Mouse (Mus musculus): ENCODE results near the gene Mettl6. TPM values are rescaled to one million over a fixed set of nuclear protein-coding genes. Genes with fewer than 3 reads are reported as not detected.
A peak's percentile ranks its signal among the peaks of the same experiment; 100 is the strongest.

Gene Mettl6
- total and polyA plus RNA-seq, 3 experiments = 4.2 to 9.9 (median 9.5) TPM

DNA sequence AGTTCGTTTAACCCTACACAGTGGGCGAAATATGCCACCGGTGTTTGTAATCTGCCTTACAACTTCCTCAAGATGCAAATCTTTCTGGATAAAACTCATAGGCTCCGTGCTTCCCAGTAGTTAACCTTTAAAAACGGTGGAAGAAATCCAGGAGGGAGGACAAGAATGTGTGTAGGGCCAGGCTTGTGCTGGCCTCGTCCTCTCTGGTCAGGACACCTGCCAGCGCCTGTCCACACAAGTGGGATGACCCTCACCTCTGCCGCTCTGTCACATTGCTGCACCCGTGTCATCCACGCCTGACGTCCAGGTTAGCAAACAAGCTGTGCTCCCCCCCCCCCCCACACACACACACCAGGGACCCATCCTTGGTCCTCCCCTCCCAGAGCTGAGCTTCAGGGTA is 55.6 kb downstream of the Mettl6 start:
- DNase-seq = no peak
- Histone ChIP-seq H3K79me2 (replicated peaks; ENCODE audit: control insufficient read depth, insufficient read depth, low read length) (no peaks in the 10 kb centered on the region), H3K27ac (no peak overlapping the region), H3K36me3 (ENCODE audit: control insufficient read depth, insufficient read depth, low read length) (no peaks in the 10 kb centered on the region), H3K27me3 (ENCODE audit: control insufficient read depth, insufficient read depth, low read length) (no peaks in the 10 kb centered on the region), H3K4me1 (ENCODE audit: control insufficient read depth, insufficient read depth, low read length) (peaks cover 5% of the 10 kb centered on the region), H3K9ac (ENCODE audit: low read depth, low read length) (no peak overlapping the region), H3K4me3 (no peak overlapping the region)
- TF ChIP-seq CTCF (IDR thresholded peaks at IDR 0.05) (no peak), EP300 (IDR thresholded peaks at IDR 0.05; ENCODE audit: insufficient read depth, low read depth, low read length) (no peak), POLR2A (IDR thresholded peaks at IDR 0.05; ENCODE audit: insufficient read depth, low read depth, low read length) (no peak)
- intact Hi-C loops (cut with DNase I) = loop anchor here (5.0 kb wide), 1 partner anchor 37 kb away; no protein-coding TSS in a partner anchor
- WGBS = 79% methylated on average over 11 of the region's 11 CpGs

DNA sequence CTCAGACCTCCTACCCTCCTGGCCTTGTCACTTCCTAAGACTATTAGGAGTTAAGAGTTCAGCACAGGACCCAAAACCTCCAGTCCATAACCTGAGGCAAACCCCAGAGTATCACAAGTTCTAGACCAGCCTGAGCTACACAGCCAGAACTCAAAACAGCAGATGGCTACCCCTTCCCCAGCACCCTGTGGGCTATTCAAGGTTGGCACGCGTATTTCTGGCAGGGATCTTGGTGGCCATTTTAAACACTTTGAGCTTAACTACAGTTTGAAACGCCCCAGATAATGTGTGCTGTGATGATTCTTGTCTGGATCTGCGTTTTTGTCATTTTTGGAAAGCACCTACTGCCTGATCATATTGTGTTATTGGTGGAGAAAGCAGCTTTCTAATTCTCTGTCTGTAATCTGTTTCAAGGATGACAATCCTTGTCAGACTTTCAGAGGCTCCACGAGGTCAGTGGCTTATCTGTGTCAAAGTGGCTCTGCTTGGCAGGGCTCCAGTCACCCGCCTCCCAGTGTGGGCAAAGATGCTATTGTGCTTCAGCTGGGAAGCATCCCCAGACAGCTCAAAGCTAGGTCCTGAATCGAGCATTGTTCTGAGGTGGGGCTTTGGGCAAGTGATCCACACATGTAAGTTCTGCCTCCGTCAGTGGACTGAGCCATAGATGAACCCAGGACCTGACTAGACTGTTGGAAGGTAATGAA is 56.9 kb downstream of the Mettl6 start:
- no peaks in the 10 kb centered on the region for H3K27me3 ChIP-seq (ENCODE audit: control insufficient read depth, insufficient read depth, low read length)
- WGBS = 68% methylated on average over 8 of the region's 8 CpGs
- intact Hi-C loops (cut with DNase I) = loop anchor here (2.0 to 5.0 kb wide), 2 partner anchors 25 to 36 kb away; no protein-coding TSS in a partner anchor
- no peak overlapping the region for H3K27ac ChIP-seq
- H3K9ac ChIP-seq (ENCODE audit: low read depth, low read length) = no peak overlapping the region
- peaks cover 10% of the 10 kb centered on the region for H3K4me1 ChIP-seq (ENCODE audit: control insufficient read depth, insufficient read depth, low read length)
- peaks cover 9% of the 10 kb centered on the region for H3K36me3 ChIP-seq (ENCODE audit: control insufficient read depth, insufficient read depth, low read length)
- no peak overlapping the region for H3K4me3 ChIP-seq
- TF ChIP-seq EP300 (IDR thresholded peaks at IDR 0.05; ENCODE audit: insufficient read depth, low read depth, low read length) = no peak
- no peaks in the 10 kb centered on the region for H3K79me2 ChIP-seq (replicated peaks; ENCODE audit: control insufficient read depth, insufficient read depth, low read length)
- no peak for DNase-seq

DNA sequence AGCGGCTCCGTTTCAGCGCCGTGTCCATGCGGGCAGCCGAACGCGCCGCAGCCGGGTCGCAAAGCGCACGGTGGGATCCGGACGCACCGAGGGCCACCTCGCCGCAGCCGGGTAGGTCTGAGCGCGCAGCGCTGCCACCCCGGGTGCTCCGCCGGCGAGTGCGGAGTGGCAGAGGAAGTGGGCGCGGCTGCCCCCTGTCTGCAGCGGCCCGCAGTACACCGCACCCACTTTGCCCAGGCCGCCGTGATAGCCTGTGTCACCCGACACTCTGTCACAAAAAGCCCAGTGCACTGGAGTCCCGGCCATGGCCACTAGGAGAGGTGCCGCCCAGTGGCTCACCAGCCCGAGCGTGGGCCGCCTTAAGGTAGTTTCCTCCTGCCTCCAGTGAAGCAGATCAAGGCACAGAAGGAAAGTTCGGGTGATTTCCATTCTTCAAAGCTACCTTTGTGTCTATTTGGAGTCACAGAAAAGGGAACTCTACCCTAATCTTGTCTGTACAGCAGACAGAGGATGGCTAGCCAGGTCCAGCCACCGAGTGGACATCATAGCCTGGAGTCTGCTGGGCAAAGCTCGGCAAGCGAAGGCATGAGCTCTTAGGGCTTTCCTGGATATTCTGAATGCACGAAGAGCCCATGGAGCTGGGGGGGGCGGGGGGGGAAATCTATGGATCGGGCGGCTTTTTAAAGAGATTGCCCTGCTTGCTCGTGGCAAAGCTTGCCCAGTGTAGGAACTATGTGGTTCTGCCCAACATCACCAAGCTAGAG is 58.7 kb downstream of the Mettl6 start, which contains the start of gene Sh3bp5:
Gene Sh3bp5 (minus strand): TSS at position 149 of the 764 bp plus-strand sequence.
- 8% methylated on average over 49 of the region's 49 CpGs for WGBS
- H3K4me1 ChIP-seq (ENCODE audit: control insufficient read depth, insufficient read depth, low read length) = peaks cover 16% of the 10 kb centered on the region
- intact Hi-C loops (cut with DNase I) = loop anchor here (1.0 to 5.0 kb wide), 3 partner anchors 27 to 50 kb away; no protein-coding TSS in a partner anchor
- no peaks in the 10 kb centered on the region for H3K79me2 ChIP-seq (replicated peaks; ENCODE audit: control insufficient read depth, insufficient read depth, low read length)
- peaks cover 13% of the 10 kb centered on the region for H3K36me3 ChIP-seq (ENCODE audit: control insufficient read depth, insufficient read depth, low read length)
- DNase-seq = peak; percentile 97 to 98
- H3K9ac ChIP-seq (ENCODE audit: low read depth, low read length) = peak within 1 kb of the TSS; percentile 97
- TF ChIP-seq POLR2A (IDR thresholded peaks at IDR 0.05; ENCODE audit: insufficient read depth, low read depth, low read length) (peak; percentile 61), CTCF (IDR thresholded peaks at IDR 0.05) (peak; percentile 100; the same call in 1 of the 2 replicates), EP300 (IDR thresholded peaks at IDR 0.05; ENCODE audit: insufficient read depth, low read depth, low read length) (peak; percentile 68; the same call in 1 of the 2 replicates)
- H3K4me3 ChIP-seq = peak within 1 kb of the TSS; percentile 84
- H3K27me3 ChIP-seq (ENCODE audit: control insufficient read depth, insufficient read depth, low read length) = no peaks in the 10 kb centered on the region
- peak within 1 kb of the TSS; percentile 84 for H3K27ac ChIP-seq

DNA sequence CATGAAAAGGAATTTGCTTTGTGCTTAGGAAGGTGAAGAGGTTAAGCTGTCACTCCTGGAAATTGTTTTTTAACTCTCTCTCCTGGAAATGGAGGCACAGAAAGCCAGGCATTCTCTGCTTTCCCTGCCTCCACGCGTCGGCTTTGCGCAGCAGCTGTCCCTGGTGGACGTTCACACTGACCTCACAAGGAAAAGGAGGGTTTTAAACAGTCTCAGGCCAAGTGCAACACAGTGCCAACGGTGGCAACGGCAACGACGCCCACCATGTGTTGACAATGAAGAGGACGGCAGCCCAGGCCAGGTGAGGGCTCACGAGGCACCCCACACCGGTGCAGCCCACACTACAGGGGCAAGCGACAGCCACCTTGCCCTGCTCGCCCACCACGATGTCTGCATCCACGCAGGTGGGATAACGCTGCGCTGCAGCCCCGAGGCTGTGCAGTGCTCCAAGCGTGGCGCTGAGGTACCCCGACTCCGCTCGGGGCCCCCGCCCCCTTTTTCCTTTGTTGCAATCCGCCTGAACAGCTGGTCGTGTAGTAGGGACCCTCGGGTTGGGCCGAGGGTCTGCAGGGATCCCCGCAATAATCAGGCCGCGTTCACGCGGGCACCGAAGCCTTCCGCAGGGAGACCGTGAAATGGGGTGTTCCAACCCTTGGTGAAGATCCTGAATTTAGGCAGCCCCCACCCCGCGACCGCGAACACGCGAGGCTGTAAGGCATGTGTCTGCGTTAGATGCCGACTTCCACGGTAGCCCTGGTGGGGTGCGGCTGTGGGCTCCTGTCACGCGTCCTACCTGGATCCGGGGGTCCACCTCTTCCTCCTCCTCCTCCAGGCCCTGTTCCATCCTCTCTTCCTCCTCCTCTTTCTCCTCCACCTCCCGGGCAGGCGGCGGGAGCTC is 59.6 kb downstream of the Mettl6 start:
- H3K4me1 ChIP-seq (ENCODE audit: control insufficient read depth, insufficient read depth, low read length) = peaks cover 18% of the 10 kb centered on the region
- H3K36me3 ChIP-seq (ENCODE audit: control insufficient read depth, insufficient read depth, low read length) = peaks cover 13% of the 10 kb centered on the region
- H3K4me3 ChIP-seq = peak overlapping the region; percentile 84
- intact Hi-C loops (cut with DNase I) = loop anchor here (5.0 kb wide), 1 partner anchor 33 kb away; no protein-coding TSS in a partner anchor
- H3K27me3 ChIP-seq (ENCODE audit: control insufficient read depth, insufficient read depth, low read length) = no peaks in the 10 kb centered on the region
- DNase-seq = no peak
- peak overlapping the region; percentile 84 for H3K27ac ChIP-seq
- H3K9ac ChIP-seq (ENCODE audit: low read depth, low read length) = peak overlapping the region; percentile 97
- 1% methylated on average over 53 of the region's 53 CpGs for WGBS
- 0 out of 2 replicates have a peak, but pooled peaks cover 2% of the 10 kb centered on the region for H3K79me2 ChIP-seq (replicated peaks; ENCODE audit: control insufficient read depth, insufficient read depth, low read length)
- TF ChIP-seq CTCF (IDR thresholded peaks at IDR 0.05) (peak; percentile 41), POLR2A (IDR thresholded peaks at IDR 0.05; ENCODE audit: insufficient read depth, low read depth, low read length) (no peak)

DNA sequence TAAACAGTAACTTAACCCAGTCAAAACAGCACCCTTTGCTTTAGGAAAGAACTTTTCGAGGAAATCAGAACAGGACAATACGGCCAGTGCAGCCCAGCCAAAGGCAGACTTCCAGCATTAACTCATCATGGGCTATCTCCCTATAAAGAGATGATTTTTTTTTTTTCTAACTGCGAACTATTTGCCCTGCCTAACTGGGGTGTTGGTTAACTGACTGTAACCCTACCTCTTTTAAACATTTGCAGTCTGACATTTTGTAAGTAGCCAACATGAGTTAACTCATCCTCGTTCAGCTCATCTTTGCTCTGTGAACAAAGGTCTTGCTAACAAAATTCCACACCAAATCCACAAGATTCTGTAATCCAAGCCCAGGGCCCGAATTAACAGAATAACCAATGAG is 60.4 kb downstream of the Mettl6 start:
- DNase-seq = no peak
- Histone ChIP-seq H3K9ac (ENCODE audit: low read depth, low read length) (no peak overlapping the region), H3K27me3 (ENCODE audit: control insufficient read depth, insufficient read depth, low read length) (no peaks in the 10 kb centered on the region), H3K4me3 (peak overlapping the region; percentile 84), H3K4me1 (ENCODE audit: control insufficient read depth, insufficient read depth, low read length) (peaks cover 18% of the 10 kb centered on the region), H3K27ac (peak overlapping the region; percentile 84), H3K79me2 (replicated peaks; ENCODE audit: control insufficient read depth, insufficient read depth, low read length) (0 out of 2 replicates have a peak, but pooled peaks cover 2% of the 10 kb centered on the region), H3K36me3 (ENCODE audit: control insufficient read depth, insufficient read depth, low read length) (peaks cover 13% of the 10 kb centered on the region)
- TF ChIP-seq EP300 (IDR thresholded peaks at IDR 0.05; ENCODE audit: insufficient read depth, low read depth, low read length) = no peak
- TF ChIP-seq POLR2A (IDR thresholded peaks at IDR 0.05; ENCODE audit: insufficient read depth, low read depth, low read length) = no peak
- no peak for TF ChIP-seq CTCF (IDR thresholded peaks at IDR 0.05)
- WGBS = 42% methylated on average over 5 of the region's 5 CpGs
- intact Hi-C loops (cut with DNase I) = no loop called here

Measured in heart, adult 2 months (tissue).